Mouse (Mus musculus): ENCODE results near the gene Myh6. TPM values are rescaled to one million over a fixed set of nuclear protein-coding genes. Genes with fewer than 3 reads are reported as not detected.

The Myh6 gene
- polyA plus RNA-seq, 1 experiment: 3.3 TPM

DNA sequence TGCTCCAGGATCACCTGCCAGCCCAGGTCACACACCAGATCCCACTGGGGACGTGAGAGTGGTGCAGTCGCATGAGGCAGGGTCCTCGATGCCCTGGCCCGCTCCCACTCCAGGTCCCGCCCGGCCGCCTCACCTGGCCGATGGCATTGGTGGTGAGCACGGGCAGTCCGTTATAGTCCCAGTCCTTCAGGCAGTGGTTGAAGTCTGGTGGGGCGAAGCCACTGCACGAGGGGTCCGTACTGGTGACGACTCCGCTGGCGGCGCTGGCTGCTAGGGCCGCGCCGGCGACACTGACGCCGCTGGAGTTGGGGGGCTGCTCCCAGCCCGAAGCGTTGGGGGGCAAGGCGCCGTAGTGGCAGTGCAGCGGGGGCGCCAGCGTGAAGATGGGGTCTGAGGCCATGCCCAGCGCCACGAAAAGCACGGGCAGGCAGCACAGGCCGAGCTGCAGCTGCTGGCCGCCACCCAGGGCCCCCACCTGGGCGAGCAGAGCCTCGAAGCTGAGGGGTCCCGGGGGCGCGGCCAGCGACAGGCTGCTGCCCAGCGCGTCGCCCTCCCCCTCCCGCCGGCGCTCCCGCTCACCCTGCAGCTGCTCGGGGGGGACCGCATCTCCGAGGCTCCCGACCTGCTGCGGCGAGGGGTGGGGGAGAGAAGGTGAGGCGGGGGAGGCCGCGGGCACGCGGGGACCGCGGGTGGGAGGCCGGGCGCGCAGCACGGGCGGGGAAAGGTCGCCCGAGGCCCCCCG lies 54.4 kb downstream of the Myh6 start:
- no peaks in the 10 kb centered on the region for H3K4me1 ChIP-seq (ENCODE audit: control insufficient read depth, insufficient read depth, low read length)
- H3K4me3 ChIP-seq (replicated peaks; ENCODE audit: control insufficient read depth, low read depth, low read length): no peak overlapping the region
- no peak overlapping the region for H3K27ac ChIP-seq (ENCODE audit: control insufficient read depth, insufficient read depth, low read depth, low read length, poor library complexity)
- no peak for TF ChIP-seq POLR2A (IDR thresholded peaks at IDR 0.05; ENCODE audit: borderline replicate concordance, control insufficient read depth, low read depth, low read length)
- TF ChIP-seq CTCF (IDR thresholded peaks at IDR 0.05; ENCODE audit: control insufficient read depth, insufficient read depth, low read length): no peak
- WGBS: 10% methylated on average over 67 of the region's 69 CpGs

GRCm38 (mm10) chr14:54908682-54909081 lies 58.0 kb downstream of the Myh6 start:
- H3K27ac ChIP-seq (ENCODE audit: control insufficient read depth, insufficient read depth, low read depth, low read length, poor library complexity): no peak overlapping the region
- 55% methylated on average over 7 of the region's 7 CpGs for WGBS
- no peak for TF ChIP-seq CTCF (IDR thresholded peaks at IDR 0.05; ENCODE audit: control insufficient read depth, insufficient read depth, low read length)
- TF ChIP-seq POLR2A (IDR thresholded peaks at IDR 0.05; ENCODE audit: borderline replicate concordance, control insufficient read depth, low read depth, low read length): no peak
- H3K4me3 ChIP-seq (replicated peaks; ENCODE audit: control insufficient read depth, low read depth, low read length): no peak overlapping the region
- no peaks in the 10 kb centered on the region for H3K4me1 ChIP-seq (ENCODE audit: control insufficient read depth, insufficient read depth, low read length)

- TF ChIP-seq POLR2A (IDR thresholded peaks at IDR 0.05; ENCODE audit: borderline replicate concordance, control insufficient read depth, low read depth, low read length): no peak
- Histone ChIP-seq H3K4me3 (replicated peaks; ENCODE audit: control insufficient read depth, low read depth, low read length) (no peak overlapping the region), H3K4me1 (ENCODE audit: control insufficient read depth, insufficient read depth, low read length) (no peaks in the 10 kb centered on the region; the same call in 1 of the 2 replicates), H3K27ac (ENCODE audit: control insufficient read depth, insufficient read depth, low read depth, low read length, poor library complexity) (no peak overlapping the region)
- 85% methylated on average over 4 of the region's 4 CpGs for whole genome bisulfite sequencing
These were observed 63.1 kb downstream of the Myh6 start for GRCm38 (mm10) chr14:54903641-54904040.

- peak; percentile 32 for TF ChIP-seq CTCF (IDR thresholded peaks at IDR 0.05; ENCODE audit: control insufficient read depth, insufficient read depth, low read length)
- TF ChIP-seq POLR2A (IDR thresholded peaks at IDR 0.05; ENCODE audit: borderline replicate concordance, control insufficient read depth, low read depth, low read length): no peak
- no peaks in the 10 kb centered on the region; the same call in 1 of the 2 replicates for H3K4me1 ChIP-seq (ENCODE audit: control insufficient read depth, insufficient read depth, low read length)
- no peak overlapping the region for H3K27ac ChIP-seq (ENCODE audit: control insufficient read depth, insufficient read depth, low read depth, low read length, poor library complexity)
- under 1% methylated on average over 3 of the region's 3 CpGs for WGBS
- H3K4me3 ChIP-seq (replicated peaks; ENCODE audit: control insufficient read depth, low read depth, low read length): no peak overlapping the region
These were observed 66.3 kb downstream of the Myh6 start for GRCm38 (mm10) chr14:54900383-54900782.

GRCm38 (mm10) chr14:54897445-54897844 lies 69.3 kb downstream of the Myh6 start:
- 88% methylated on average over 2 of the region's 2 CpGs for WGBS
- no peak for TF ChIP-seq CTCF (IDR thresholded peaks at IDR 0.05; ENCODE audit: control insufficient read depth, insufficient read depth, low read length)
- TF ChIP-seq POLR2A (IDR thresholded peaks at IDR 0.05; ENCODE audit: borderline replicate concordance, control insufficient read depth, low read depth, low read length): no peak
- Histone ChIP-seq H3K27ac (ENCODE audit: control insufficient read depth, insufficient read depth, low read depth, low read length, poor library complexity) (no peak overlapping the region), H3K4me1 (ENCODE audit: control insufficient read depth, insufficient read depth, low read length) (no peaks in the 10 kb centered on the region; the same call in 1 of the 2 replicates), H3K4me3 (replicated peaks; ENCODE audit: control insufficient read depth, low read depth, low read length) (no peak overlapping the region)

DNA sequence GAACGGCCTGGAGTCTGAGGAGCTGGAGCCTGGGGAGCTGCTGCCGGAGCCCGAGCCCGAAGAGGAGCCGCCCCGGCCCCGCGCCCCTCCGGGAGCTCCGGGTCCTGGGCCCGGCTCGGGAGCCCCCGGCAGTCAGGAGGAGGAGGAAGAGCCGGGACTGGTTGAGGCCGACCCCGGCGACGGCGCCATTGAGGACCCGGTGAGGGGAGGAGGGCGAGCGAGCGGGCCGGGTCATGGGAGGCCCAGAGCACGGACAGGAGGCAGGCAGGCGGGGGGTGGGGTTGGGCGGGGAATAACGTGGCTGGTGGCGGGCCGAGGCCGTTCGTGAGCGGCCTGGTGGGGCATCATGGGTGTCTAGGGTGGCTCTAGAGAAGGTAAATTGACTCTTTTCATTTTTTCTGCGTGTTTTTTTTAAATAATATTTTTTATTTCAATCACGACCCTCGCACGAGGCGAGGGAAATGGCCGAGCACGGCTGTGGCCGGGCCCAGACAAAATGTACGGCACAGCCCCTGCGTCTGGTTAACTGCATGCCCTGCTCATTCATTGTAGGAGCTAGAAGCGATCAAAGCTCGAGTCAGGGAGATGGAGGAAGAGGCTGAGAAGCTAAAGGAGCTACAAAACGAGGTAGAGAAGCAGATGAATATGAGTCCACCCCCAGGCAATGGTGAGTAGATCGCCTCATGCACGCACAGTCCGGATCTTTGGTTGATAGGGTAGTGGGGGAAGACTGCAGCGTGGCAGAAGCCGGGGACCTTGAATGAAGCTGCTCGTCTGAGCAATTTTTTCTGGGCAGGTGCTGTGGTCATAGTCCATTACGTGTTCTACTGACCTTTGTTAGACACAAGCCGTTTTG lies 72.2 kb downstream of the Myh6 start:
- TF ChIP-seq POLR2A (IDR thresholded peaks at IDR 0.05; ENCODE audit: borderline replicate concordance, control insufficient read depth, low read depth, low read length): no peak
- TF ChIP-seq CTCF (IDR thresholded peaks at IDR 0.05; ENCODE audit: control insufficient read depth, insufficient read depth, low read length): no peak
- 1% methylated on average over 54 of the region's 54 CpGs for WGBS
- no peaks in the 10 kb centered on the region; the same call in 1 of the 2 replicates for H3K4me1 ChIP-seq (ENCODE audit: control insufficient read depth, insufficient read depth, low read length)
- peak overlapping the region; percentile 65 for H3K4me3 ChIP-seq (replicated peaks; ENCODE audit: control insufficient read depth, low read depth, low read length)
- H3K27ac ChIP-seq (ENCODE audit: control insufficient read depth, insufficient read depth, low read depth, low read length, poor library complexity): peak overlapping the region; percentile 52; the same call in 1 of the 2 replicates

DNA sequence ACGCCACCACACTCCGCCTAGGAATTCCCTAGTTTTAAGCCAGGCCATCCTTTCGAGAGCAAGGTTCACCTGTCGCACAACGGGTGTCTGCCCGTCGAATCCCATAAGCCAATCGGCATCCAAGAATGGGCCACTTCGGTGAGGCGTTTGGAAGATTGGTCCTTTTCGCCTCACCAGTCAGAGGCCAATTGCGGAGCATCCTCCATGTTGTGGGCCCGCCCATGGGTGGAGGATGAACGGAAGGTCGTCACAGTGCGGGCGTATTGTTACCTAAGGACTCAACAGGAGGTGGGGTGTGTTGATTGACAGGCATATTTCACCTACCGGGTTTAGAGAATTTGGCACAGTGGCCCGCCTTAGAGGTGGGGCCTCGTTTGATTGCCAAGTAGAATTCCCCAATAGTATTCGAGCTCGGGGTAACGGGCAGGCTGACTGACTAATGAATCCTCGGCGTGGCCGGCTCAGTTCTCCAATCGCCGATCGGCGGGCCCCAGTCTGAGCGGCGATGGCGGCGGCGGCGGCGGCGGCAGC lies 73.0 kb downstream of the Myh6 start:
- no peaks in the 10 kb centered on the region; the same call in 1 of the 2 replicates for H3K4me1 ChIP-seq (ENCODE audit: control insufficient read depth, insufficient read depth, low read length)
- peak overlapping the region; percentile 84 for H3K27ac ChIP-seq (ENCODE audit: control insufficient read depth, insufficient read depth, low read depth, low read length, poor library complexity)
- peak overlapping the region; percentile 86 for H3K4me3 ChIP-seq (replicated peaks; ENCODE audit: control insufficient read depth, low read depth, low read length)
- no peak; the same call in 1 of the 2 replicates for TF ChIP-seq POLR2A (IDR thresholded peaks at IDR 0.05; ENCODE audit: borderline replicate concordance, control insufficient read depth, low read depth, low read length)
- TF ChIP-seq CTCF (IDR thresholded peaks at IDR 0.05; ENCODE audit: control insufficient read depth, insufficient read depth, low read length): no peak
- WGBS: under 1% methylated on average over 38 of the region's 38 CpGs

- Histone ChIP-seq H3K4me3 (replicated peaks; ENCODE audit: control insufficient read depth, low read depth, low read length) (peak within 1 kb of the TSS; percentile 86), H3K27ac (ENCODE audit: control insufficient read depth, insufficient read depth, low read depth, low read length, poor library complexity) (no peak within 1 kb of the TSS), H3K4me1 (ENCODE audit: control insufficient read depth, insufficient read depth, low read length) (no peaks in the 10 kb centered on the region; the same call in 1 of the 2 replicates)
- WGBS: 84% methylated on average over 3 of the region's 3 CpGs
- TF ChIP-seq CTCF (IDR thresholded peaks at IDR 0.05; ENCODE audit: control insufficient read depth, insufficient read depth, low read length) (no peak), POLR2A (IDR thresholded peaks at IDR 0.05; ENCODE audit: borderline replicate concordance, control insufficient read depth, low read depth, low read length) (no peak)
These were observed 74.5 kb downstream of the Myh6 start, which contains the start of gene Pabpn1 for GRCm38 (mm10) chr14:54892200-54892599. Gene Pabpn1, plus strand, starts transcription at chr14:54892500.

Other genes starting within 250 kb of the Myh6 start
- gene Slc7a8, start 185.0 kb downstream of the Myh6 start, polyA plus RNA-seq (2011; ENCODE audit: insufficient read depth, insufficient read length, low replicate concordance, missing spikeins): 2.6 and 4.5 TPM in 2 replicates
- not detected in 2 replicates for gene Rnf212b, start 152.8 kb downstream of the Myh6 start, polyA plus RNA-seq (2011; ENCODE audit: insufficient read depth, insufficient read length, low replicate concordance, missing spikeins)
- gene Homez, start 96.0 kb downstream of the Myh6 start, polyA plus RNA-seq (2011; ENCODE audit: insufficient read depth, insufficient read length, low replicate concordance, missing spikeins): 2.8 and 5.2 TPM in 2 replicates
- 2.0 and 4.9 TPM in 2 replicates for gene Ppp1r3e, start 89.4 kb downstream of the Myh6 start, polyA plus RNA-seq (2011; ENCODE audit: insufficient read depth, insufficient read length, low replicate concordance, missing spikeins)
- gene Bcl2l2, start 83.5 kb downstream of the Myh6 start, polyA plus RNA-seq (2011; ENCODE audit: insufficient read depth, insufficient read length, low replicate concordance, missing spikeins): 6.7 and 18.1 TPM in 2 replicates
- gene Gm20521, start 83.5 kb downstream of the Myh6 start, polyA plus RNA-seq (2011; ENCODE audit: insufficient read depth, insufficient read length, low replicate concordance, missing spikeins): not detected in 2 replicates
- 124 and 140 TPM in 2 replicates for gene Pabpn1, start 74.4 kb downstream of the Myh6 start, polyA plus RNA-seq (2011; ENCODE audit: insufficient read depth, insufficient read length, low replicate concordance, missing spikeins)
- gene Slc22a17, start 53.8 kb downstream of the Myh6 start, polyA plus RNA-seq (2011; ENCODE audit: insufficient read depth, insufficient read length, low replicate concordance, missing spikeins): 4.2 and 4.5 TPM in 2 replicates
- 0.68 and 1.7 TPM in 2 replicates for gene Efs, start 40.8 kb downstream of the Myh6 start, polyA plus RNA-seq (2011; ENCODE audit: insufficient read depth, insufficient read length, low replicate concordance, missing spikeins)
- gene Il25, start 34.2 kb downstream of the Myh6 start, polyA plus RNA-seq (2011; ENCODE audit: insufficient read depth, insufficient read length, low replicate concordance, missing spikeins): not detected in 2 replicates
- not detected in 2 replicates for gene Cmtm5, start 30.7 kb downstream of the Myh6 start, polyA plus RNA-seq (2011; ENCODE audit: insufficient read depth, insufficient read length, low replicate concordance, missing spikeins)
- gene Gm17428, start 10.0 kb upstream of the Myh6 start, polyA plus RNA-seq (2011; ENCODE audit: insufficient read depth, insufficient read length, low replicate concordance, missing spikeins): not detected in 2 replicates
- gene Myh7, start 27.7 kb upstream of the Myh6 start, polyA plus RNA-seq (2011; ENCODE audit: insufficient read depth, insufficient read length, low replicate concordance, missing spikeins): 0.59 TPM in 1 of 2 replicates, not detected in the other
- gene Ngdn, start 48.5 kb upstream of the Myh6 start, polyA plus RNA-seq (2011; ENCODE audit: insufficient read depth, insufficient read length, low replicate concordance, missing spikeins): 30.5 and 49.9 TPM in 2 replicates
- 4.0 and 5.3 TPM in 2 replicates for gene Zfhx2, start 125.4 kb upstream of the Myh6 start, polyA plus RNA-seq (2011; ENCODE audit: insufficient read depth, insufficient read length, low replicate concordance, missing spikeins)
- gene Thtpa, start 127.9 kb upstream of the Myh6 start, polyA plus RNA-seq (2011; ENCODE audit: insufficient read depth, insufficient read length, low replicate concordance, missing spikeins): 2.6 and 6.5 TPM in 2 replicates
- gene Ap1g2, start 139.7 kb upstream of the Myh6 start, polyA plus RNA-seq (2011; ENCODE audit: insufficient read depth, insufficient read length, low replicate concordance, missing spikeins): 64.8 and 112 TPM in 2 replicates
- gene Jph4, start 150.0 kb upstream of the Myh6 start, polyA plus RNA-seq (2011; ENCODE audit: insufficient read depth, insufficient read length, low replicate concordance, missing spikeins): not detected in 2 replicates

Measured in bone marrow, adult 2 months (tissue).